In the genomic region with DNA sequence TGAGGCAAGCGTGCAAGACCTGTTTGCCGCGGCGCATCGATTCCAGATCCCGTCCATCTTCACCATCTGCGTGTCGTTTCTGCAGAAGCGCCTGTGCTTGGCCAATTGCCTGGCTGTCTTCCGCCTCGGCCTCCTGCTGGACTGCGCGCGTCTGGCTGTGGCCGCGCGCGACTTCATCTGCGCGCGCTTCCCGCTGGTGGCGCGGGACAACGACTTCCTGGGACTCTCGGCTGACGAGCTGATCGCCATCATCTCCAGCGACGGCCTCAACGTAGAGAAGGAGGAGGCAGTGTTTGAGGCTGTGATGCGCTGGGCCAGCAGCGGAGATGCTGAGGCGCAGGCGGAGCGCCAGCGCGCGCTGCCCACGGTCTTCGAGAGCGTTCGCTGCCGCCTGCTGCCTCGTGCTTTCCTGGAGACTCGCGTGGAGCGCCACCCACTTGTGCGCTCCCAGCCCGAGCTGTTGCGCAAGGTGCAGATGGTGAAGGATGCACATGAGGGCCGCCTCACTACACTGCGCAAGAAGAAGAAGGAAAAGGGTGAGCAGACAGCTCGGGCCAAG, we compare ENCODE assay signal across 8 mouse cellular contexts. TPM values are rescaled to one million over a fixed set of nuclear protein-coding genes. Genes with fewer than 3 reads are reported as not detected.
A peak's percentile ranks its signal among the peaks of the same experiment; 100 is the strongest.
DNase-seq lines count a peak whose midpoint lies in the region; ATAC-seq and TF ChIP-seq lines count a peak whose summit lies in the region.

No protein-coding gene starts in this region.

- peaks cover 16% of the 10 kb centered on the region for H3K27me3 ChIP-seq in forebrain, postnatal 0 days (ENCODE audit: insufficient read depth, low read length)
- H3K27me3 ChIP-seq in intestine, postnatal 0 days (replicated peaks; ENCODE audit: control insufficient read depth, insufficient read depth, low read length), result peaks cover 26% of the 10 kb centered on the region
- peaks cover 38% of the 10 kb centered on the region for H3K27me3 ChIP-seq in liver, embryonic 15.5 days

- no peak overlapping the region for H3K27ac ChIP-seq in forebrain, postnatal 0 days (ENCODE audit: low read depth, low read length)
- no peak overlapping the region for H3K27ac ChIP-seq in intestine, postnatal 0 days (ENCODE audit: low read depth, low read length)
- no peak overlapping the region for H3K27ac ChIP-seq in liver, embryonic 15.5 days (replicated peaks)

- no peaks in the 10 kb centered on the region for H3K4me1 ChIP-seq in forebrain, postnatal 0 days (ENCODE audit: insufficient read depth)
- no peaks in the 10 kb centered on the region for H3K4me1 ChIP-seq in intestine, postnatal 0 days (replicated peaks; ENCODE audit: control insufficient read depth, insufficient read depth, low read length)
- no peaks in the 10 kb centered on the region for H3K4me1 ChIP-seq in liver, embryonic 15.5 days (replicated peaks)

- H3K36me3 ChIP-seq in forebrain, postnatal 0 days (ENCODE audit: insufficient read depth), result no peaks in the 10 kb centered on the region
- H3K36me3 ChIP-seq in intestine, postnatal 0 days (ENCODE audit: control insufficient read depth, insufficient read depth), result no peaks in the 10 kb centered on the region
- no peaks in the 10 kb centered on the region for H3K36me3 ChIP-seq in liver, embryonic 15.5 days (replicated peaks)

- H3K4me3 ChIP-seq in forebrain, postnatal 0 days (ENCODE audit: low read depth, low read length), result peak overlapping the region; percentile 37
- peak overlapping the region; percentile 28 for H3K4me3 ChIP-seq in intestine, postnatal 0 days (ENCODE audit: low read depth, low read length)
- no peak overlapping the region for H3K4me3 ChIP-seq in liver, embryonic 15.5 days (replicated peaks)

- WGBS in forebrain, postnatal 0 days, result 9% methylated on average over 54 of the region's 54 CpGs
- WGBS in intestine, postnatal 0 days, result 9% methylated on average over 54 of the region's 54 CpGs
- 13% methylated on average over 54 of the region's 54 CpGs for WGBS in liver, embryonic 15.5 days (ENCODE audit: insufficient replicate concordance)

- peak overlapping the region; percentile 75 for H3K4me2 ChIP-seq in forebrain, postnatal 0 days (ENCODE audit: low read depth)
- peak overlapping the region; percentile 58 for H3K4me2 ChIP-seq in intestine, postnatal 0 days (replicated peaks; ENCODE audit: low read depth)
- H3K4me2 ChIP-seq in liver, embryonic 15.5 days, result peak overlapping the region; percentile 32

- peak overlapping the region; percentile 40 for H3K9ac ChIP-seq in forebrain, postnatal 0 days
- H3K9ac ChIP-seq in intestine, postnatal 0 days (ENCODE audit: low read depth, low read length), result no peak overlapping the region
- H3K9ac ChIP-seq in liver, embryonic 15.5 days, result no peak overlapping the region

- TF ChIP-seq CTCF in forebrain, postnatal 0 days (IDR thresholded peaks at IDR 0.05; ENCODE audit: low read depth), result peak; percentile 17; the same call in 1 of the 2 replicates
- peak; percentile 20; the same call in 1 of the 2 replicates for TF ChIP-seq CTCF in intestine, postnatal 0 days (IDR thresholded peaks at IDR 0.05; ENCODE audit: low read depth)

- peak; percentile 78 for ATAC-seq in forebrain, postnatal 0 days
- ATAC-seq in intestine, postnatal 0 days, result 0 out of 2 replicates have a peak, but pooled peaks have one; percentile 6
- ATAC-seq in liver, embryonic 15.5 days (ENCODE audit: insufficient read depth), result no peak

- DNase-seq in adrenal gland, adult 2 months, result peak; percentile 35
- DNase-seq in adrenal gland, adult 18-20 months (ENCODE audit: low spot score in 2 of 2), result no peak
- peak; percentile 42 for DNase-seq in ES-CJ7 (ENCODE audit: low read depth, low spot score)
- peak; percentile 78 for DNase-seq in forebrain, postnatal 0 days
- DNase-seq in right cerebral cortex, postnatal 14 days, result peak; percentile 80
- no peak for DNase-seq in ovary, postnatal 10 days (ENCODE audit: low spot score)

- H3K9me3 ChIP-seq in forebrain, postnatal 0 days (ENCODE audit: low read length), result no peaks in the 10 kb centered on the region
- no peaks in the 10 kb centered on the region for H3K9me3 ChIP-seq in intestine, postnatal 0 days (ENCODE audit: control insufficient read depth)
- no peaks in the 10 kb centered on the region for H3K9me3 ChIP-seq in liver, embryonic 15.5 days (replicated peaks)

RNA-seq across cellular contexts. Expression of gene Klhl40, which starts 0.7 kb away (rescaled TPM):
- total RNA-seq in adrenal gland, adult 2 months (2021), result not detected
- not detected in 2 replicates for polyA plus RNA-seq in adrenal gland, adult 2 months (2012; rRNA removed)
- total RNA-seq in adrenal gland, adult 18-20 months (2021), result under 1 TPM in 1 of 2 experiments, not detected in 1; 0.32 TPM
- 2.7 and 2.8 TPM in 2 replicates for total RNA-seq in forebrain, postnatal 0 days (2014; rRNA removed)
- polyA plus RNA-seq in forebrain, postnatal 0 days (2015; fragmentation: Nextera tagmentation; extraction: Ambion mirVana), result 1.7 and 2.0 TPM in 2 replicates
- polyA plus RNA-seq in intestine, postnatal 0 days (2015; fragmentation: Nextera tagmentation; extraction: Ambion mirVana), result 0.33 and 0.43 TPM in 2 replicates
- 0.67 and 0.98 TPM in 2 replicates for polyA plus RNA-seq in liver, embryonic 15.5 days (2015; fragmentation: Nextera tagmentation; extraction: Ambion mirVana)

RNA-seq across cellular contexts. Expression of gene Hhatl, which starts 14.2 kb away (rescaled TPM):
- not detected for total RNA-seq in adrenal gland, adult 2 months (2021)
- polyA plus RNA-seq in adrenal gland, adult 2 months (2012; rRNA removed), result 0.13 and 0.17 TPM in 2 replicates
- total RNA-seq in adrenal gland, adult 18-20 months (2021), result not detected
- 0.15 and 1.2 TPM in 2 replicates for total RNA-seq in forebrain, postnatal 0 days (2014; rRNA removed)
- polyA plus RNA-seq in forebrain, postnatal 0 days (2015; fragmentation: Nextera tagmentation; extraction: Ambion mirVana), result 0.15 and 0.39 TPM in 2 replicates
- 1.3 and 1.6 TPM in 2 replicates for polyA plus RNA-seq in intestine, postnatal 0 days (2015; fragmentation: Nextera tagmentation; extraction: Ambion mirVana)
- polyA plus RNA-seq in liver, embryonic 15.5 days (2015; fragmentation: Nextera tagmentation; extraction: Ambion mirVana), result 0.18 TPM in 2 replicates

RNA-seq across cellular contexts. Expression of gene Zfp651, which starts 19.0 kb away (rescaled TPM):
- 10 to 100 TPM; 26.6 to 49.7 TPM for total RNA-seq in adrenal gland, adult 2 months (2021)
- 36.6 and 51.5 TPM in 2 replicates for polyA plus RNA-seq in adrenal gland, adult 2 months (2012; rRNA removed)
- total RNA-seq in adrenal gland, adult 18-20 months (2021), result 10 to 100 TPM; 22.8 to 32.5 TPM
- 44.6 and 48.8 TPM in 2 replicates for total RNA-seq in forebrain, postnatal 0 days (2014; rRNA removed)
- polyA plus RNA-seq in forebrain, postnatal 0 days (2015; fragmentation: Nextera tagmentation; extraction: Ambion mirVana), result 16.3 and 17.5 TPM in 2 replicates
- polyA plus RNA-seq in intestine, postnatal 0 days (2015; fragmentation: Nextera tagmentation; extraction: Ambion mirVana), result 6.2 and 6.8 TPM in 2 replicates
- polyA plus RNA-seq in liver, embryonic 15.5 days (2015; fragmentation: Nextera tagmentation; extraction: Ambion mirVana), result 1.6 and 2.0 TPM in 2 replicates

RNA-seq across cellular contexts. Expression of gene Nktr, which starts 59.2 kb away (rescaled TPM):
- total RNA-seq in adrenal gland, adult 2 months (2021), result 10 to 100 TPM; 54.2 to 83.7 TPM
- 24.9 and 25.0 TPM in 2 replicates for polyA plus RNA-seq in adrenal gland, adult 2 months (2012; rRNA removed)
- total RNA-seq in adrenal gland, adult 18-20 months (2021), result 10 to 100 TPM; 61.9 to 62.7 TPM
- total RNA-seq in forebrain, postnatal 0 days (2014; rRNA removed), result 79.8 and 97.3 TPM in 2 replicates
- 31.3 and 43.2 TPM in 2 replicates for polyA plus RNA-seq in forebrain, postnatal 0 days (2015; fragmentation: Nextera tagmentation; extraction: Ambion mirVana)
- polyA plus RNA-seq in intestine, postnatal 0 days (2015; fragmentation: Nextera tagmentation; extraction: Ambion mirVana), result 32.5 and 35.6 TPM in 2 replicates
- polyA plus RNA-seq in liver, embryonic 15.5 days (2015; fragmentation: Nextera tagmentation; extraction: Ambion mirVana), result 23.0 and 25.2 TPM in 2 replicates

Comparison
In these comparisons a context has a peak if more than half of its experiments do, and no peak if none do; other contexts are left out.
1. DNase-seq: peak in adrenal gland, adult 2 months (single experiment), ES-CJ7 (single experiment), forebrain, postnatal 0 days (single experiment) and right cerebral cortex, postnatal 14 days (single experiment); none in adrenal gland, adult 18-20 months (0 of 2) and ovary, postnatal 10 days (single experiment).
2. Peak in every context shown above with its lines, with median percentiles within 50 percentile points of each other: H3K4me2 ChIP-seq.